Mouse (Mus musculus): ENCODE results near the gene Slc27a2.
"Not testable (repeated sequence)": the region's sequence is repeated elsewhere in the genome, so short reads cannot be mapped to it uniquely, and the experiment has no call there.

The Slc27a2 gene

GRCm38 (mm10) chr2:126552357-126553290, at the start of gene Slc27a2:
Gene Slc27a2, plus strand, starts transcription at chr2:126552407.
- DNase-seq (ENCODE audit: low spot score), result peak; percentile 52

- peak; percentile 12 for DNase-seq (ENCODE audit: low spot score)
Observed at GRCm38 (mm10) chr2:126505156-126505555, 47.1 kb upstream of the Slc27a2 start.

GRCm38 (mm10) chr2:126507477-126507876, 44.7 kb upstream of the Slc27a2 start:
- DNase-seq (ENCODE audit: low spot score), result no peak

GRCm38 (mm10) chr2:126508228-126508627, 44.0 kb upstream of the Slc27a2 start:
- DNase-seq (ENCODE audit: low spot score), result no peak

GRCm38 (mm10) chr2:126515069-126515826, 37.0 kb upstream of the Slc27a2 start:
- DNase-seq (ENCODE audit: low spot score), result no peak

GRCm38 (mm10) chr2:126519872-126520581, 32.2 kb upstream of the Slc27a2 start:
- peak; percentile 43 for DNase-seq (ENCODE audit: low spot score)

GRCm38 (mm10) chr2:126520828-126521227, 31.4 kb upstream of the Slc27a2 start:
- DNase-seq (ENCODE audit: low spot score), result no peak

- no peak for DNase-seq (ENCODE audit: low spot score)
Observed at GRCm38 (mm10) chr2:126521471-126521870, 30.7 kb upstream of the Slc27a2 start.

GRCm38 (mm10) chr2:126522056-126522455, 30.2 kb upstream of the Slc27a2 start:
- no peak for DNase-seq (ENCODE audit: low spot score)

GRCm38 (mm10) chr2:126523101-126523745, 29.0 kb upstream of the Slc27a2 start:
- DNase-seq (ENCODE audit: low spot score), result not testable (repeated sequence)

- DNase-seq (ENCODE audit: low spot score), result no peak
Observed at GRCm38 (mm10) chr2:126524271-126524670, 27.9 kb upstream of the Slc27a2 start.

- DNase-seq (ENCODE audit: low spot score), result no peak
Observed at GRCm38 (mm10) chr2:126527461-126527860, 24.7 kb upstream of the Slc27a2 start.

- DNase-seq (ENCODE audit: low spot score), result no peak
Observed at GRCm38 (mm10) chr2:126530581-126530980, 21.6 kb upstream of the Slc27a2 start.

GRCm38 (mm10) chr2:126537654-126538053, 14.6 kb upstream of the Slc27a2 start:
- no peak for DNase-seq (ENCODE audit: low spot score)

- DNase-seq (ENCODE audit: low spot score), result no peak
Observed at GRCm38 (mm10) chr2:126540390-126540925, 11.7 kb upstream of the Slc27a2 start.

GRCm38 (mm10) chr2:126542211-126542610, 10.0 kb upstream of the Slc27a2 start:
- no peak for DNase-seq (ENCODE audit: low spot score)

- no peak for DNase-seq (ENCODE audit: low spot score)
Observed at GRCm38 (mm10) chr2:126545297-126545696, 6.9 kb upstream of the Slc27a2 start.

GRCm38 (mm10) chr2:126546392-126546791, 5.8 kb upstream of the Slc27a2 start:
- no peak for DNase-seq (ENCODE audit: low spot score)

GRCm38 (mm10) chr2:126549681-126550080, 2.5 kb upstream of the Slc27a2 start:
- DNase-seq (ENCODE audit: low spot score), result no peak

GRCm38 (mm10) chr2:126551244-126551890, 840 bp upstream of the Slc27a2 start:
- DNase-seq (ENCODE audit: low spot score), result no peak

GRCm38 (mm10) chr2:126551896-126552295, 311 bp upstream of the Slc27a2 start:
- no peak for DNase-seq (ENCODE audit: low spot score)
